Mouse (Mus musculus): ENCODE data around the gene Rab3gap2.

DNA sequence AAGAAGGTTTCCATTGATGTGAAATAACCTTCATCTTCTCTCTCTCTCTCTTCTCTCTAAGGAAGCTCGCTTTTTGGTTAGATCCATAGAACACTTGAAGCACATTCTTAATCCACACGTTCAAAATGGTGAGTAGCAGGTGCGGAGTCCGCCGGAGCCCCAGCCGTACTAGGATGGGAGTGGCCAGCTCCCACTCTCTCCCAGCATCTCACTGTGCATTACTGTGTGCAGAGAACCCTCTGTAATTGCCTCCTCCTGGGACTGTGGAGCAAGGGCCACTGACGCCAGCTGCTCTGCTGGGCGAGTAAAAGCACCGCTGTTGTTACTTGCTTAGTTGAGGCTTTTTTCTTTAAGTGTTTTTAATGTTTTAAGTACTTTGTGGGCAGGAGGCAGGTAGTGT lies 67.5 kb downstream of the Rab3gap2 start:
- TF ChIP-seq CTCF (IDR thresholded peaks at IDR 0.05; ENCODE audit: low read depth) (no peak), EP300 (optimal IDR thresholded peaks at IDR 0.05) (no peak)

All from stomach, postnatal 0 days (tissue).